Mouse (Mus musculus) kidney, adult 2 months (tissue): ENCODE measurements around the gene Prkg2.

Experiments
- CTCF ChIP-seq: fragments of 200-500 bp; conservative IDR thresholded peaks from 2 replicates; pipeline ENCODE4 v1.5.1; 2011; ENCODE audit warnings: low read depth, mild to moderate bottlenecking, control low read depth, low read length, moderate library complexity, mixed read lengths; ENCODE audit not compliant: insufficient read depth, insufficient read length
- POLR2A ChIP-seq: fragments of 200-500 bp; IDR thresholded peaks from one replicate; pipeline ENCODE4 v1.6.1; 2011; ENCODE audit warnings: low read depth, low read length, control low read depth

- TF ChIP-seq CTCF, result no peak
- no peak for TF ChIP-seq POLR2A
These were observed 146.6 kb downstream of the Prkg2 start for GRCm38 (mm10) chr5:98890544-98891050.
